Mouse (Mus musculus) embryonic fibroblast, embryonic 13.5 days (primary cell): Measurements from ENCODE around the gene Crb3.

Experiments used
- CTCF ChIP-seq: IDR thresholded peaks from 2 replicates; pipeline ENCODE4 v1.5.1; 2011; ENCODE audit warnings: mild to moderate bottlenecking, control low read depth, low read length, moderate library complexity, borderline replicate concordance; ENCODE audit not compliant: insufficient read depth
- POLR2A ChIP-seq: IDR thresholded peaks from 2 replicates; pipeline ENCODE4 v1.6.1; 2011; ENCODE audit warnings: low read depth, mild to moderate bottlenecking, control low read depth, low read length, moderate library complexity

DNA sequence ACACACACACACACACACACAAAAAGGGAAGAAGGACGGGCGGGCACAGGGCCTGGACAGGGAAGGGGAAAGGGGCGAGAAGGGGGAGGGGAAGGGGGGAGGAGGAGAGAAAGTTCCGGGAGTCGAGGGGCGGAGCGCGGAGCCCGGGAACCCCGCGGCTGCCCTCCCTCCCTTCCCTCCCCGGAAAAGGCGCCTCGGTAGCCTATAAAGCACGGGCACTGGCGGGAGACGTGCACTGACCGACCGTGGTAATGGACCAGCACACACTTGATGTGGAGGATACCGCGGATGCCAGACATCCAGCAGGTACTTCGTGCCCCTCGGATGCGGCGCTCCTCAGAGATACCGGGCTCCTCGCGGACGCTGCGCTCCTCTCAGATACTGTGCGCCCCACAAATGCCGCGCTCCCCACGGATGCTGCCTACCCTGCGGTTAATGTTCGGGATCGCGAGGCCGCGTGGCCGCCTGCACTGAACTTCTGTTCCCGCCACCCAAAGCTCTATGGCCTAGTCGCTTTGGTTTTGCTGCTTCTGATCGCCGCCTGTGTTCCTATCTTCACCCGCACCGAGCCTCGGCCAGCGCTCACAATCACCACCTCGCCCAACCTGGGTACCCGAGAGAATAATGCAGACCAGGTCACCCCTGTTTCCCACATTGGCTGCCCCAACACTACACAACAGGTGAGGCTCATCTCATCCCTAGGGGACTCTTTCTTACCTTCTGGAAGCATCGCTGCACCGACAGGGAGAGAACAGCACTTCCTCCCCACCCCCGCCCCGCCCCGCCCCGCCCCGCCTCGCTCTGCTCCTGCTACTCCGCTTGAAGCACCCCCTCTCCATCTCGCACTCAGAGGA is 46.5 kb downstream of the Crb3 start, which contains the start of gene Tnfsf9:
- TF ChIP-seq CTCF (no peak), POLR2A (peak; percentile 90)
